Mouse (Mus musculus) ovary, postnatal 10 days (tissue): Measurements from ENCODE around the gene Nol10.
"Not testable (repeated sequence)": the region's sequence is repeated elsewhere in the genome, so short reads cannot be mapped to it uniquely, and the experiment has no call there.

Experiments used
- DNase-seq: peaks from one replicate; pipeline ENCODE4 v3.0.0; 2022; ENCODE audit warnings: low spot score

Gene Nol10

DNA sequence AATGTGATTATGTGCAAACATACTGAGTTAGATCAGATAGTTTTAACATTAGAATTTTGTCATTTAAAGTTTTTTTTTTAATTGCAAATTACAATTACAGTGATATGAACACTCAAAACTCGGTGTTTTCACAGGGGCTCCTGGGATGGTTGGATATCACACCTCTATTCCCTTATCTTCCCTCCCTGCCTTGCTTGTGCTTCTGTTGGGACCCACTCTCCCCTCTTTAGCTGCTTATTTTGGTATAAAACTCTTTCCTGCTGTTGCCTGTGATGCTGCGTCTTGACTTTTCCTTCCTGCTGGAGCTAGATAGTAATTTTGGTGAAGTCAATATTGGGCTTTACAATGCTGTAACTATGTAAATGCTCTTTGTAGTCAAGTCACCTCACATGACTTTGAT, 63.0 kb downstream of the Nol10 start:
- no peak for DNase-seq

DNA sequence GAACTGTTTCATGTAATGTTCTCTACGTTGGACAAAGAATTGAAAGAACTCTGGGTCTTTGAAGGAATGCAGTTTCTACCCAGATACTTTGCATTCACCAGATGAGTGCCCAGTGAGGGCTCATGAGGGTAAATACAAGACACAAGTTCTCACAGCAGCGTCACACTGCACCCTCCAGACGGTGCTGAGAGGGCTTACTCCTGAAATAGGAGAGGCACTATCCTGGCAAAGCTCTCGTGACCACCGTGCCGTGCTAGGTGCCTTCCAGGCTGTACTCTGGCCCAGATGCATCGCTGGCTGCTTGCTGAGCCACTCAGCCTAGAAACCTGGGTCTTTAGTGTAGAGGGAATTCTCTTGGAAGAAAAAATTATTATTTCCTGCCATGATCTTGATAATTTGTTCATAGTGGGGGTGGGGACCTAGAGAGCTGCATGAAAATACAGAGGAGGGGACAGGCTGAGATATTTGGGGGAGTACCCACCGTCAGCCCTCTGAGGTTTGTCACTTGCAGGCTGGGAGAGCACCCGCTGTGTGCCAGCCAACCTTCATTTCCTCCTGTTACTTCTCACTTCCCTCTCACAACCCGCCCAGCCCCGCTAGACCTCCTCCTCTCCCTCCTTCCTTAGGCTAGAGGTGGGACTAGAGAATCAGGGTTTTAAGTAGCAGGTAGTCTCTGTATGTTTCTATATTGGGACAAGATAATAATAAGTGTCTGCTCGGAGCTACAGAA, 63.7 kb downstream of the Nol10 start:
- DNase-seq: no peak

DNA sequence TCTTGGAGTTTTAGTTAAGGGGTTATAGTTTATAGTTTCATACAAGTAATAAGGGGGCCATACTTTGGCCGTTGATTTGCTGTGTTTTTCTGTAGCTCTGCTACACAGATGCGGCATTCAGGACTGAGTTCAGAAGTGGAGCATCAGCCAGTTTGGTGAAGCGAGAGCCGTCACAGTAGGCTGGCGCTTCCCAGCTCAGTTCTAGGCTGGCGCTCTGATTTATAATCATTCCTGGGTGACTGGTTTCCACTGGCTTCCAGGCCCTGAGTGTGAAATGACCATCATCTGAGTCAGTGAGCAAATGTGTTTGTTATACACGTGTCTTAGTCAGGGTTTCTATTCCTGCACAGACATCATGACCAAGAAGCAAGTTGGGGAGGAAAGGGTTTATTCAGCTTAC, 66.5 kb downstream of the Nol10 start:
- DNase-seq: no peak

DNA sequence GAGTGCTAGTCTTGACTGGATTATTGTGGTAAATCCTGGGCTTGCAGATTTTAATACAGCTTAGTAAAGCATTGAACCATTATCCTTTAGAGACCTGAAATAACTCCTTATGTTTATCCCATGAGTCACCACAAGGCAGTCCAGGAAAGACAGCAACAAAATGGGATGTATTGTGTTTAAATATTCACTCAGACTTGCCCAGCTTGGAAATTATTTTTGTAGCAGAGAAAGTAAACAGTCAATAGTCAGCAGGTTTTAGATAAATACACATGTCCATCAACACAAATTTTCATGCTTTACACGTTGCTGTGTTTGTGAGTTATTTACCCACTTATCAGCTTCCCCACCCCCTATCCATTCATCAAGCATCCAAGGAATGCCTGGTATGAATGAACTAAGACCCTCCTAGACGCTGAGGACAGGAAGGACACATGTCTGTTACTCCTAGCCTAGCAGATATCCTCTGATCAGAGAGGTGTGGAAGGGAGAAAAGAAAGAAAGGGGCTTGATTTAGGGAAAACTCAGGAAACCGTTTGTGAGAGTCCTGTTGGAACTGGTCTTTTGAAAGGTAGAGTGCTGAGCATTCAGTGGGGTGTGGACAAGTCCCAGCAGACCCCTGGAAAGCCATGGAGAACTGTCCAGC, 72.0 kb downstream of the Nol10 start:
- DNase-seq: no peak

DNA sequence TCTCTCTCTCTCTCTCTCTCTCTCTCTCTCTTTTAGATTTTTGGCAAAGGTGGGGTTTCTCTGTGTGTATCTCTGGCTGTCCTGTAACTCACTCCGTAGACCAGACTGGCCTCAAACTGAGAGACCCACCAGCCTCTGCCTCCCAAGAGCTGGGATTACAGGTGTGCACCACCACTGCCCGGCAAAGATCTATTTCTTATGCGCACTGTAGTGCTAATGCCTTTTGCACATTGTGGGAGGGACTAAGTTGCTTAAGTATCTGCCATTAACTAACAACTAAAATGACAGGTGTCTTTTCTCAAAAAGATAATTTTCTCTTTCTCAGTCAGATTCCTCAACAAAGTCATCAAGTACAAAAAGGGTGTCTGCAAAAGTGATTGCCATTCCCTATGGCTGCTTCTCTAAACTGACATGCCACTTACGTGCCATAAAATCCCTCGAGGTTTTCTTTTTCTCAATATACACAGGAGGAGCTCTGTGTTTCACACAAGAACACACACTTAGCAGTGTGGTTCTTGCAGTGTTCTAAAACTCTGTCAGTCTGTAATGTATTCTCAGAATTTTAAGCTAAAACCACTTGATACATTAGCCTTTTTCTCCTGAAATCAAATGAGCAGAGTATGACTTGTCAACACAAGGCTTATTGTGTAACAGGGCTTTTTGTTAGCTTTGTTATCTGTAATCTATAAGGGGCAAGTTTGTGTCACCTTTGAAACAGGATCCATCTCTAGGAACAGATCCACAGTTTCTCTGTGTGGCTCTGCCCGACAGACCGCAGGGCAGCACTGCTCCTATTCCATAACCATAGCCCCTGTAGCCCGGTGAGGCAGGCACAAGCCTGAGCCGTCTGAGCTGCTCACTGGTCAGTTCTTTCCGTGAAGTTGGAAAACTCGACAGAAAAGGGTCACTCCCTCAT, 77.3 kb downstream of the Nol10 start:
- DNase-seq: no peak

DNA sequence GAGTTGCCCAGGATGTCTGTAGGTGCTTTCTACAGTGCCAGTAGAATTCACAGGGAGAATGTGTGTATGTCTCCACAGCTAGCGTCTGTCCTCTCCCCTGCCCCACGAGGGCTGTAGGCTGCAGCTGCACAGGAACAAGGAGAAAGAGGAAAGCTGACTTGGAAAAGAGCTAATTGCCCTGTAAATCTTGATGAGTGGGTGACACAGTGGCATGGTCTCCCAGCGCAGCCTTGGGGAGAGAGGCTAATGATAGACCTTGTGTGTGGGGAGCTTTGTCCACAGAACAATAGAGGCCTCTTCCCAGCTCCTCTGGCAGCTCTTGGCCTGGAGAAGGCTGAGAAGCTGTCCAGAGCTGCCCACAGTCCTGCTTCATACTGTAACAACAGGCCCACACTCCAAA, 78.5 kb downstream of the Nol10 start:
- DNase-seq: no peak

DNA sequence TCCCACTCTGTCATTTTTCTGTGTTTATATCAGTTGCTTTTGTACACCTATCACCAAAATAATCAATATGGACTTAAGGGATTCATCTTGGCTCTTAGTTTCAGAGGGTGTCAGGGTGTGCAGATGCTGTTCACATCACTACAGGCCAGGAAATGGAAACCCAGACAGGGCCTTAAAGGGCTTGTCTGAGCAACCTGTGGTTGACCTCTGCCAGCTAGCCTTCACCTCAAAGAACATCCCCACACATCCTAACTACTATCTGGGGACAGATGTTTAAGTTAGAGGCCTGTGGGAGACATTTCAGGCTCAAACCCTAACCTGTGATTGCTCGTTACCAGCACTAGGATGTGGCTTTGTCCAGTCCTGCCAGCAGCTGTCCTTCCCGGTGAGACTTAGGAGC, 82.3 kb downstream of the Nol10 start:
- DNase-seq: no peak

DNA sequence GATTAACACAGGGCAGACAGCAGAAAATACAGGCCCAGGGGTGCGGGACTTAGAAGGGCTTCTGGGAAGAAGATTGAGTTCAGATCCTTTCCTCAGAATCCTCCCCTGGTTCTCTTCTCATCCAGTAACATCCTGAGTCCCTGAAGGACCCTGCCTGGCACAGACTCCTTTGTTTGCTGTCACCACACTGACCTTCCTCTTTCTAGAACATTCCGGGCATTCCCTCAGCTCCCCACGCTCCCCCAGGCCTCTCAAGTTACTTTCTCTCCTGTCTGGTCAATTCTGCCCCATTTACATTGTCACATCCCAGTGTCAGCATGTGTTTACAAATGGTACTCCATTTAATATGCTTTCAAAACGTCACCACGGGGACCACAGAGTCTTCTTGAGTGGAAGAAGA, 82.9 kb downstream of the Nol10 start:
- DNase-seq: no peak

DNA sequence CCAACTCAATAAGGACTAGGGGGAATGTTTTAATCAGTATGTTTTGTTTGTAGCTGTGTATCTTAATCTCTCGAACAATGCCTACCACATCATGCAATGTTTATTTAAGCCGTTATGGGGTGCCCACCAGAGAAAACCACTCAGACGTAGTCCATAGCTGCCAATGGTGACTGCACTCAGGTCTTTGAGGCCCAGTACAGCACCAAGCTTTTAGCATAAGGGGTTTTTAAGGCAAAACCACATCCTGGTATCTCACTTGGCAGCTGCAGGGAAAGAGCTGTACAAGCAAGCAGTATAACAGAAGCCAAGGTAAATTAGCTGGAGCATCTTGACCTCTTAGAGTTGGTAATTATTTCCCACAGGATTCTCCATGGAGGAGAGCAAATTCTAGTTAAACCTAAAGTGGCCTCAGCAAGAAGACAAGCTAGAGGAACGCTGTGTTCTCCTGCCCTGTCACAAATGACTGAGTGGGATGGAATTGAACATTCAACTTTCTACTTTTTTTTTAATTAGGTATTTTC, 83.6 kb downstream of the Nol10 start:
- DNase-seq: no peak

DNA sequence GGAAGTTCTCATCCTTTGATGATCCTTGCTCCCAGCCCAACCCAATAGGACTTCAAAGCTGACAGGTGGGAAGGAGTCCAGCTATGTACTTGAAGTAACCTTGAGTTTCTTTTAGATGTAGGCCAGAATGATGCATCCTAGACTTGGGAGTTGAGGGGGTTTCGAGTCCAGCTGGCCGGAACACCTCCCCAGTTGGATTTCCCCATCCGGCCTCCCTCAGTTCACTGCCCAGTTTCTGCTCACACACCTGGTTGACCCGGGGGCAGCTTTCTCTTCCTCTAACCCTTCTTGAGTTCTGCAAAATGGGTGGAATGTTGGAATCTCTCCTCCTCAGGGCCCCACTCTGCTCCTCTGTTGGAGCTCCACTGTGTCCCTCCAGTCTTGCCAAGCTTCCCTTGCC, 85.5 kb downstream of the Nol10 start:
- DNase-seq: no peak

DNA sequence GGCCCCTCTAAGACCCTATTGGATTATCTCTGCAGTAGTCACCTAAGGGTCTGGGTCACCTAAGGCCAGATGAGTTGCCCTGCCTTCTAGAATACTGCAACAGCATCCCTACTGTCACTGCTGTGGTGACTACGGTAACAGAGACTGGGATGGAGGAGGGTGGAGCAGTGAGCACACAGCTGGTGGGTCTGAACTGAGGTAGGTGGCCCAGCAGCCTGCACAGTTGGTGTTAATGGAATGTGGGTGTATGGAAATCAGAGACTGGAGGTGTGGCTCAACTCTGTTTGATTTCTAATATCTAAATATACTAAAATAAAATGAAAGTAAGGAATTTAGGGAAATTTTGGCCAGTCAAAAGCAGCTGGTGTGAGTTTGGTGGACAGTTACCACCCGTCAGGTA, 88.2 kb downstream of the Nol10 start:
- DNase-seq: no peak

DNA sequence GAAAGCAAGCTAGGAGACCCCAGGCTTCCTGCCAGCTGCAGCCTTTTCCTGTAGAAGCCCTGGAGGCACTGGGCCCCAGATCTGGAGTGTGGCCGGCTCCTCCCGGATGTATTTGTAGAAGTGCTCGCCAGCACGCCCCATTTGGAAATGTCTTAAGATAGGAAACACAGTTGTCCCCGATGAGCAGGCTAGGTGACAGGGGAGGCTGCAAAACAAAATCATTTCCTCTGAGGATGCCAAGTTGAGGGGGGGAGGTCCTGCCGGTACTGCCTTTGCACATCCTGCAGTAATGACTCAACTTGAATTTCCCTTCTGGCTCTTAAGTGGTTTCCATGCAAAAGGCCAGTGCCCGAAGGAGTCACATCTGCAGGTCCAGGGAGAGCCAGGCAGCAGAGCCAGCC, 92.0 kb downstream of the Nol10 start:
- no peak for DNase-seq

DNA sequence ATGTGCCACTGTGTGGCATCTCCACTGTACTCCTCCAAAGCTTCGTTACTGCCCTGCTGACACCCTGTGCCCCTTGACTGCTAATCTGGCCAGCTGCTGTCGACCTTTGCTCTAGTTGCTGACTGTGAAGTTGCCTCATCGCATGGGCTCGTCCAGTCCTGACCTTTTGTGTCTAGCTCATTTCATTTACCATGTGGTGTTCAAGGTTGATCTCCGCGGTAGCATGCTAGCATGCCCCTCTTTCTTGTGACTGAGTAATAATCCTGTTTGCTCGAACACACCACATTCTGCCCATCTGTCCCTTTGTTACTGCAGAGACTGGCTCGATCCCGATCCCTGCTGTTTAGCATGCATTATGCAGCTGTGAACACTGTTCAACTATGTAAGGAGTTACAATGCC, 93.2 kb downstream of the Nol10 start:
- no peak for DNase-seq

DNA sequence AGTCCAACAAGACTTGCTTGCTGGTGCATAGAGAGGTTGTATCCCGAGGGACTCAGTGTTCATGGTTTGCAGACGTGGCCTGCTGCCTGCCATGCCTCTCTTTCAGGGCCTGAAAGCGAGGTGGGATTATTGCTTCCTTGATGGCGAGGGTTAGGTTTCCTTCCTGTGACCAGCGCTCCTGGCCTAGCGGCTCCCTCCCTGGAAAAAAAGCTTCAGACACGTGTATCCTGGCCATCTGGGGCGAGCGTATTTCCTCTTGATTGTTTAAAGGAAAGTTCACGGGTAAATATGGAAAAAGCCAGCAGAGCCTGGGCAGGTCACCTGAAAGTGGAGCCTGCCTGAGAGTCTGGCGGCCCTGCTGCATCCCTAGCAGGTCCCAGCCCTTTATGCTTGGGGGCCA, 96.1 kb downstream of the Nol10 start:
- no peak for DNase-seq

DNA sequence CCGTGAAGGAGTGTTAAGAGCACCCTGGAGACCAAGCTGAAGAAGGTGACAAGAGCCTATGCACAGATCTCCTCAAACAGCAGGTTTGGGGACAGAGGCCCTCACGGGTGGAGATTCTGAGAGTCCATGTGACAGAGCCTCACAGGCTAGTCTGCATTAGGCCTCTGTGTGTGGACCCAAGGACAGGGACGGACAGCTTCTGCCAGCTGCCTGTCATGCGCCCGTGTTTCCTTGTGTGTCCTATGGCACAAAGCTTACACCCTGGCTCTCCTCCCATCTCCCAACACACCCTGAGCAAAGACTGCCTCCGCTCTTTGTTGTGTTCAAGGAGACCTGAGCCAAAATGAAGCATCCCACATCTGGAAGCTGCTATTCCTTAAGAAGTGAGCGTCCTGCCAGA, 97.0 kb downstream of the Nol10 start:
- no peak for DNase-seq

DNA sequence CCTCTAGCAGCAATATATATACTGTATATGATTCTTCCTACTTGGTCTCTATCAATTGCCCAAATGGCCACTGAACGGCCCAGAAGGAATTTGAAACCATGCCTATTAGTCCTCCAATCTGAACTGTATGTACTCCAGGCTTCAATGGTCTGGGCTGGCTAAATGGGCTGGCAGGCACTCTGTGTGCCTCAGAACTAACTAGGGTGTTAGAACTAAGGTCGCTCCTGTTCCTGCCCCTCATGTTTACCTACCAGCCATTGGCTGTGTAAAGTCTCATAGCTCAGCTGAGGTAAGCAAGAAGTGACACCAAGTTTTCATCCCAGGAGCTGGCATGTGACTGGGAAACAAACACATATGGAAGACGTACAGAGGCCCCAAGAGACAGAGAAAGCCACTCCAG, 100.5 kb downstream of the Nol10 start:
- DNase-seq: no peak

DNA sequence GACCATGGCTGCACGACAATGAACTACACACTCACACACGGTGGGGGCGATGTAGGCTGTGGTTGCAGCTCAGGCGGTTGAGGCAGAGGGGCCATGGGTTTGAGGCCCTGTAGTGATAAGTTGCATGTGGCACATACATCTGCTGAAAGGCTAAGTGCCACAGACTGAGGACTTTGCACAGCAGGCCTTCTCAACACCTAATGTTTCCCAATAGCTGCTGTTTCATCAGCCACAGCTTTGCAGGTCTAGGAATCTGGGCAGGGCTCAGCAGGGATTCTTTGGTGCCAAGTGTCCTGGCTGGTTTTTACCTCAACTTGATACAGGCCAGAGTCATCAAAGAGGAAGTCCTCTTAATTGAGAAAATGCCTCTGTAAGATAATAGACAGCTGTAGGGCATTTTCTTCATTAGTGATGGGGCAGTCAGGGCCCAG, 101.4 kb downstream of the Nol10 start:
- DNase-seq: no peak

DNA sequence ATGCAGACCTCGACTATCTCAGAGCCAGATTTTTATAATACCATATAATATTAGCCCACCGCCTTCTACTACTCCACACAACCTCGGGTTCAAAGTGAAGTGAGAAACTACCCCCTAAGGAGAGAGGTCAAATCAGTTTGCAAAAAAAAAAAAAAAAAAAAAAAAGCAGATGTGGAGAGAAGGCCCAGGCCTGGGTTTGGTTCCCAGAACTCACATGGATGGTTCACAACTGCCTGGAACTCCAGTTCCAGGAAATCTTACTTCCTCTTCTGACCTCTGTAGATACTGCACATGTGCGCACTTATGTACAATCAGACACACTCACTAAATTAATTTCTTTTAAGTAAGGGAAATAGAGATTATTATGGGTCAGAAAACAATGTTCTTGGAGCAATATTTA, 102.2 kb downstream of the Nol10 start:
- DNase-seq: no peak

DNA sequence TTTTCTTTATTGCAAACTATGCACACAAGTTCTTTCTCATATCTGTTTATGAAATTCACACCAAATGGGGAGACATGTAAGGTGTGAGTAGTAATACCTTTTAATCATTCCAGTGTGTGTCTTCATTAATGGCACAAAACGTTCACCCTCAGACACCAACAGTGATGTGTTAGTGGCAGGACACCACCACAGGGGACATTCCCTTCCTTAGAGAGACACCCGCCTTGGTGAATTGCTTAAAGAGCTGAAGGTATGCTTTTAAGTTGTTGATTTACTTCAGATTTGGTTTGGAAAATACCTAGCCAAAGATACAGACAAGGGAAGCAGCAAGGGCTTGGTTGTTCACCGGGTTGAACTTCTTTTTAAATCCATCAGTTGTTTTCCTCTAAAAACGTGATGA, 102.7 kb downstream of the Nol10 start:
- DNase-seq: no peak

DNA sequence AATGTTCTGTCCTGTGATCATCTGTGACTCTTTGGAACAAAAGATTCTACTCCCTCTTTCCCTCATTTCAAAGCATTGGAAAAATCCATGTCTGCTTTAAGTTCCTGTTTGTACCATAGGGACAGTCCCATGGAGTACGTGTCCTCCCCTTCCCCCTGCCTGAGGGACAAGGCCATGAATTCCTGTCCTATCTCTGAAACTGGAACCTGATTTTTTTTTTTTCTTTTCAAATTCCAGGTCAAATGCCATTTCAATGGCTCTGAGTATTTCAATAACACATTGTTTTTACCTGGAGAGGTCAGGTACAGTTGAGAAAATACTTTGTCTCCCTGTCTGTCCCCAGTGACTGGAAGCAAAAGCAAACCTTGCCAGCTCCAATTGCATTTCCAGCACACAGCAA, 104.0 kb downstream of the Nol10 start:
- DNase-seq: no peak

DNA sequence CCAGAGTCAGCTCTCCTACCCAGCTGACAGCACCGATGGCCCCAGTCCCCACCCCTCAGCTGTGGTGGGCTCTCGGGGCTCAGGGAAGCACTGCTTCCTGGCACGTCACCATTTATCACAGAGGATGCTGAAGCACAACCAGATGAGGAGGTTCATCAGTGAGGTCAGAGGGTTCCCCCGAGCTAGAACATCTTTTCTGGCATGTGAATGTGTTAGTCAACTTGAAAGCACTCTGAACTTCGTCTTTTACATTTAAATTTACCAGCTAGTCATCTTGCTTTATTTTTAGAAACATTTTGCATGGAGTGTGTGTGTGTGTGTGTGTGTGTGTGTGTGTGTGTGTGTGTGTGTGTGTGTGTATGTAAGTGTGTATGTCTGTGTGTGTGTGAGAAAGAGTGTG, 105.7 kb downstream of the Nol10 start:
- DNase-seq: no peak

DNA sequence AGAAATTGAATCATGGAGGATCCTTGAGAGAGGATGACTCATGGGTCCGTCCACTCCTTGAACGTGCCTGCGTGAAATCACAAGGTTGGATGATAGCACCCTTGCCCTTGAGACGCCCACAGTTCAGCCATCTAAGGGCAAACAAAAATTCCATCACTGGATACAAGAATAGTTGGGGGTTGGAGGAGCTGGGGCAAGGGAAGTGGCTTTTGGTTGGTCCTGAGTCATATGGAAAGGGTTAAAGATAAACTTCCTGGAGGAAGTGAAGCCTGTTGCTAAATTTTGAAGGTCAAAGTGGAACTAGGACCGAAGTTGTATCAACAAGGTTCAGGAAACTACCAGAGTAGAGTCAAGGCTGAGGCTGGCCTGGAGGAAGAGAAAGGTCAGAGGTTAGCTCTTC, 106.8 kb downstream of the Nol10 start:
- DNase-seq: no peak

DNA sequence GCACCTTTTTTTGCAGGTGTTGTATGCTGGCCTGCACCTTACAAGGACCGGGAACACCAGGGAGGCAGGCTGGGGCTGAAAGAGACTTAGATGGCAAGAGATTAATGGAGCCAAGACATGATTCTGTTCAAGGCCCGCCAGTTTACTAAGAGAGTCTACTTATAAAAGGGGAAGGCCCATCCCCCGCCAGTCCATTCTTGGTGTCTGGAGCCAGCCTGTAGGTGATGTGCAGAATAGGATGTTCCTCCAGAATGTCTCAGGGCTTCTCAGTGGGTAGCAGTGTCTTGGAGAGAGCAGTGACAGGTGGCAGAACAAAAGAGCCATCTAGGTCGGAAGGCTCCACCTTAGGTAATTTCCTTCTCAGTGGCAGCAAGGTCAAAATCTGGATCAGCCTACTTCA, 111.0 kb downstream of the Nol10 start:
- not testable (repeated sequence) for DNase-seq
